Mouse (Mus musculus) lung, postnatal 0 days (tissue): ENCODE data around the gene Cers6. TPM values are rescaled to one million over a fixed set of nuclear protein-coding genes. Genes with fewer than 3 reads are reported as not detected.

Source experiments
- ATAC-seq: fragments of 200-750 bp; cut with Nextera tagmentation; 2 replicates; pipeline ENCODE4 v1.8.0; 2017; ENCODE audit warnings: moderate library complexity
- DNase-seq: peaks from one replicate; pipeline ENCODE4 v3.0.0-alpha.2; 2016; ENCODE audit warnings: low spot score
- H3K27ac ChIP-seq: fragments of 300-500 bp; sonication (generic); 2 replicates; pipeline ENCODE4 v1.5.1; 2014; ENCODE audit warnings: antibody characterized with exemption, mild to moderate bottlenecking, low read length, mixed read lengths
- H3K27me3 ChIP-seq: fragments of 300-500 bp; sonication (generic); replicated peaks from 2 replicates; pipeline ENCODE4 v1.6.1; 2014; ENCODE audit warnings: low read length, mixed read lengths; ENCODE audit not compliant: insufficient read depth
- H3K36me3 ChIP-seq: fragments of 300-500 bp; sonication (generic); 2 replicates; pipeline ENCODE4 v1.6.1; 2014; ENCODE audit warnings: low read length, mixed read lengths; ENCODE audit not compliant: insufficient read depth
- H3K4me1 ChIP-seq: fragments of 300-500 bp; sonication (generic); 2 replicates; pipeline ENCODE4 v1.6.1; 2014; ENCODE audit warnings: antibody characterized with exemption, low read depth, low read length, mixed read lengths; ENCODE audit not compliant: insufficient read depth
- H3K4me2 ChIP-seq: fragments of 300-500 bp; sonication (generic); replicated peaks from 2 replicates; pipeline ENCODE4 v1.6.1; 2014; ENCODE audit warnings: low read depth, mild to moderate bottlenecking, low read length, moderate library complexity, mixed read lengths
- H3K4me3 ChIP-seq: fragments of 300-500 bp; sonication (generic); 2 replicates; pipeline ENCODE4 v1.5.1; 2014; ENCODE audit warnings: low read depth, low read length
- H3K9ac ChIP-seq: fragments of 300-500 bp; sonication (generic); replicated peaks from 2 replicates; pipeline ENCODE4 v1.6.1; 2014; ENCODE audit warnings: low read depth, mild to moderate bottlenecking
- H3K9me3 ChIP-seq: fragments of 300-500 bp; sonication (generic); 2 replicates; pipeline ENCODE4 v1.6.1; 2016; ENCODE audit warnings: low read length, mixed read lengths
- CTCF ChIP-seq: IDR thresholded peaks from 2 replicates; pipeline ENCODE4 v1.5.1; 2016; ENCODE audit warnings: antibody characterized with exemption, mild to moderate bottlenecking
- EP300 ChIP-seq: IDR thresholded peaks from 2 replicates; pipeline ENCODE4 v1.6.1; 2016; ENCODE audit warnings: antibody characterized with exemption, mild to moderate bottlenecking, control low read depth
- WGBS: fragments of 180-500 bp; shearing (Covaris S2); extraction: QIAGEN DNeasy Blood & Tissue Kit; methylation state at CpG from one replicate; pipeline ENCODE4 v1.1.7; 2014; 5-methylcytosine and 5-hydroxymethylcytosine counted together
- polyA plus RNA-seq: library from polyadenylated mRNA; unstranded; fragments of >200 nt; fragmentation: Nextera tagmentation; extraction: Ambion mirVana; gene quantifications from 2 replicates; pipeline ENCODE4 v1.2.1, GENCODE M21; 2015

Gene Cers6
- polyA plus RNA-seq, 1 experiment from 2014 or later: 9.6 TPM

- 58% methylated on average over 2 of the region's 2 CpGs for WGBS
- H3K27me3 ChIP-seq: no peaks in the 10 kb centered on the region
- TF ChIP-seq EP300 (no peak), CTCF (no peak)
- H3K4me1 ChIP-seq: no peaks in the 10 kb centered on the region
- H3K36me3 ChIP-seq: no peaks in the 10 kb centered on the region
- H3K9me3 ChIP-seq: no peaks in the 10 kb centered on the region
- H3K4me2 ChIP-seq: no peak overlapping the region
- no peak overlapping the region for H3K4me3 ChIP-seq
- no peak overlapping the region for H3K27ac ChIP-seq
- no peak overlapping the region for H3K9ac ChIP-seq
- DNase-seq (peak; percentile 47), ATAC-seq (peak; percentile 46; the same call in 1 of the 2 replicates)
These were observed 16.7 kb upstream of the Cers6 start for GRCm38 (mm10) chr2:68844530-68844929.

DNA sequence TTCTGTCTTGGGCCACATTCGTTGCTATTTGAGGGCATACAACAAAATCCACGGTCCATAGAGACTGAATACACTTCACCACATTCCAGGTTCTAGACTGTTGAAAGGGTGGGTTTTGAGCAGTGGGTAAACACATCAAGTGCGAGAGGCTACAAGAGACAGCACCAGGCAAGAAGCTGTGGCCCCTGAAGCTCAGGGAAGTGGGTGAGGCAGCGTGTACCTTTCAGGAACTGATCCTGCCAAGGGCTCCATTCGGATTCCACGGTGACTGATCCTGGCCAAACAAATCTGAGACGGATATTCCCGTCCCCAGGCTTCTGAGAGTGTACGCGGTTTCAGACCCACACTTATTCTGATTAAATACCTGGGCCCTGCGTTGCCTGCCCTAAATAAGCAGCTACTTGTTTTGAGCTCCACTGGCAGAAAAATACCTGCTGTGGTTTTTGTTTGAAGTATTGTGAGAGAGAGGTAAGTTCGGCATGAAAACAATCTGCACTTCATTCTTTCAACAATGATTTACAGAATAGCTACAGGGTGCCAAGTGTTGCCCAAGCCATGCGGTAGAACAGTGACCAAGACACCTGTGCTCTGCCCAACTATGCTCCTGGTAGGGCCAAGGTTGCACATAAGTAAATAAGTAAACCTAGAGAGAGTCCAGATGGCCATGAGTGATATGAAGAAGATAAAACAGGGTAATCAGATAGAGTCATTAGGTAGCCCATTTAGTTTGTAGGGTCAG lies 16.1 kb upstream of the Cers6 start:
- no peak overlapping the region for H3K4me3 ChIP-seq
- ATAC-seq (peak; percentile 84), DNase-seq (peak; percentile 64)
- no peak overlapping the region for H3K4me2 ChIP-seq
- no peaks in the 10 kb centered on the region for H3K4me1 ChIP-seq
- WGBS: 53% methylated on average over 13 of the region's 13 CpGs
- H3K9me3 ChIP-seq: no peaks in the 10 kb centered on the region
- no peak overlapping the region for H3K9ac ChIP-seq
- TF ChIP-seq EP300 (no peak), CTCF (no peak)
- H3K36me3 ChIP-seq: no peaks in the 10 kb centered on the region
- H3K27me3 ChIP-seq: no peaks in the 10 kb centered on the region
- H3K27ac ChIP-seq: peak overlapping the region; percentile 51; the same call in 1 of the 2 replicates

GRCm38 (mm10) chr2:68860391-68860790 lies 850 bp upstream of the Cers6 start:
- H3K27ac ChIP-seq: no peak overlapping the region
- no peaks in the 10 kb centered on the region for H3K9me3 ChIP-seq
- H3K9ac ChIP-seq: no peak overlapping the region
- no peaks in the 10 kb centered on the region for H3K36me3 ChIP-seq
- ATAC-seq: no peak
- H3K4me2 ChIP-seq: peak overlapping the region; percentile 99
- H3K4me3 ChIP-seq: no peak overlapping the region
- peak; percentile 14 for DNase-seq
- H3K27me3 ChIP-seq: no peaks in the 10 kb centered on the region
- H3K4me1 ChIP-seq: 0 out of 2 replicates have a peak, but pooled peaks cover 5% of the 10 kb centered on the region
- 60% methylated on average over 2 of the region's 2 CpGs for WGBS
- TF ChIP-seq EP300: no peak
- TF ChIP-seq CTCF: no peak

GRCm38 (mm10) chr2:68861721-68862463 lies 651 bp downstream of the Cers6 start:
- H3K27me3 ChIP-seq: no peaks in the 10 kb centered on the region
- WGBS: 3% methylated on average over 63 of the region's 64 CpGs
- no peak for TF ChIP-seq EP300
- TF ChIP-seq CTCF: no peak
- H3K4me2 ChIP-seq: peak overlapping the region; percentile 99
- H3K27ac ChIP-seq: peak overlapping the region; percentile 47
- H3K4me3 ChIP-seq: peak overlapping the region; percentile 71
- peak; percentile 57 for DNase-seq
- H3K9me3 ChIP-seq: no peaks in the 10 kb centered on the region
- peak; percentile 54 for ATAC-seq
- H3K9ac ChIP-seq: peak overlapping the region; percentile 50
- 0 out of 2 replicates have a peak, but pooled peaks cover 5% of the 10 kb centered on the region for H3K4me1 ChIP-seq
- H3K36me3 ChIP-seq: no peaks in the 10 kb centered on the region

DNA sequence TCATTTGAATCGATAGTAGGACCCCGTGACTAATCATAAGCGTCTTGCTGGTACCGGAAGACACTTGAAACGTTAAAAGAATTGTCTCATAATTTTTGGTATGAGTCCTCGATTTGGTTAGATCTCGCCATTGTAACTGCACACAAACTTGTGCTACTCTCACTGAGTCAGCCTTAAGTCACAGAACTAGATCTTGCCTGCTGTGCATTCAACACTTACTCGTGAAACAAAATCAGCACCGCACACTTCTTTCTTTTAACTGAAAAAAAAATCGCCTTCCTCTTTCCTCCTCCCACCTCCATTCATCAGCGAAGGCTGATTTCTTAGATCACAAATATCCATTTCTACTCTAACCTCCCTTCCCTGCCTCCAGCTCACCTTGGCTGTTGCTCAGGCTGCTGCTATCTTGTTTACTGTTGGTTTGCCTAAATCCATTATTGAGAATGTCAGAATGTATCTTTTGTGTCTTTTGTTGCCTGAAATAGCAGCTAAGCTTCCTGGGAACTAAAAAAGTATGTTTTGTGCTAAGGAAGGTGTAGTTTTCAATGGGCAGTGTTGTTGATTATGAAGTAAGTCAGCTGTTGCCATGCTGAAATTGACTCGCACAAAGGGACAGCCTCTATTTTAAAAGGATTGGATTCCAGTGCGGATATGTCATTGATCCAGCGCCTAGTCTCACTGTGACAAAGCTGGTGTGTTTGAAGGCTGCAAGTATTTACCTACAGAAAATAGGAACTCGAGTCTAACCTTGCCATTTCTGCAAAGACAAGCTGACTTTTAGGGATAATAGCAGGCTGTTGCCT lies 1.4 kb downstream of the Cers6 start:
- Histone ChIP-seq H3K9ac (peak overlapping the region; percentile 50; the same call in 1 of the 2 replicates), H3K4me1 (0 out of 2 replicates have a peak, but pooled peaks cover 5% of the 10 kb centered on the region), H3K9me3 (no peaks in the 10 kb centered on the region), H3K27ac (peak overlapping the region; percentile 47; the same call in 1 of the 2 replicates), H3K4me2 (peak overlapping the region; percentile 99), H3K4me3 (peak overlapping the region; percentile 71), H3K36me3 (no peaks in the 10 kb centered on the region), H3K27me3 (no peaks in the 10 kb centered on the region)
- WGBS: 6% methylated on average over 15 of the region's 15 CpGs
- TF ChIP-seq EP300 (no peak), CTCF (no peak)
- no peak for ATAC-seq
- DNase-seq: no peak
